Mouse (Mus musculus) cerebellum, adult 2 months (tissue): ENCODE measurements around the gene Gm7347. TPM values are rescaled to one million over a fixed set of nuclear protein-coding genes. Genes with fewer than 3 reads are reported as not detected.

ENCODE experiments used
- polyA plus RNA-seq: library from polyadenylated mRNA; depleted of rRNA; stranded (reverse); fragments of >200 nt; gene quantifications from 2 replicates; pipeline ENCODE4 v1.2.3, GENCODE M21; 2012; rRNA removed

The Gm7347 gene
- polyA plus RNA-seq, 1 experiment, result 0.03 TPM

Other genes starting within 250 kb of the Gm7347 start
- not detected in 2 replicates for gene Gm21663, start 116.2 kb downstream of the Gm7347 start, polyA plus RNA-seq
- gene Gm21671, start 104.2 kb downstream of the Gm7347 start, polyA plus RNA-seq, result 0.10 TPM in 1 of 2 replicates, not detected in the other
- gene Gm21680, start 85.9 kb downstream of the Gm7347 start, polyA plus RNA-seq, result not detected in 2 replicates
- gene Gm21698, start 69.9 kb downstream of the Gm7347 start, polyA plus RNA-seq, result 0.03 and 0.25 TPM in 2 replicates
- gene Gm1979, start 53.8 kb downstream of the Gm7347 start, polyA plus RNA-seq, result 0.14 TPM in 1 of 2 replicates, not detected in the other
- gene Gm5862, start 35.7 kb downstream of the Gm7347 start, polyA plus RNA-seq, result not detected in 2 replicates
- gene Speer4a, start 19.0 kb downstream of the Gm7347 start, polyA plus RNA-seq, result 0.06 and 0.07 TPM in 2 replicates
- gene Gm10471, start 30.7 kb upstream of the Gm7347 start, polyA plus RNA-seq, result not detected in 2 replicates
- gene 5031410I06Rik, start 46.8 kb upstream of the Gm7347 start, polyA plus RNA-seq, result not detected in 2 replicates
- gene Gm10220, start 62.8 kb upstream of the Gm7347 start, polyA plus RNA-seq, result not detected in 2 replicates
- gene Gm7361, start 199.1 kb upstream of the Gm7347 start, polyA plus RNA-seq, result 1.0 and 1.5 TPM in 2 replicates